Mouse (Mus musculus): ENCODE results near the gene Myl3.

DNA sequence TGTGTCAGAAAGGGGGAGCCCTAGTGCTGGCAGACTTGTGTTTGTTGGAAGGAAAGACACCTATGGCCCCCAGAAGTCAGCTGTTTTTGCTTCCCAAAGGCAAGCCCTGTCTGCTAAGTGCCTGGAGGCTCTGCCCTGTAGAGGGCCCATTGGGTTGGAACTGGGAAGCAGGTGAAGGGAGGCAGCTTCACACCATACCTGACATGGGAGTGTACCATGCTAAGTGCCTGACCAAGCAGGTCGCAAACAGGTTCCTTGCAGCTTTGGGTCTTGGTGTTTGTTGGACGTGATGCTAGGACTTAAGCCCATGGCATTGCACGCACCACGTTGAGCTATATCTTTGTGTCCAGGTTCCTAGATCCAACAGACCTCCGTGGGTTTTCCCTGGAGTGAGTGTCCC lies 45.2 kb upstream of the Myl3 start:
- no peak for TF ChIP-seq CTCF (IDR thresholded peaks at IDR 0.05; ENCODE audit: low read depth, low read length)
- TF ChIP-seq POLR2A (IDR thresholded peaks at IDR 0.05; ENCODE audit: borderline replicate concordance, low read depth, low read length): no peak
